Mouse (Mus musculus) kidney, postnatal 10 days (tissue): Measurements from ENCODE around the gene Psme2b.
"Not testable (repeated sequence)": the region's sequence is repeated elsewhere in the genome, so short reads cannot be mapped to it uniquely, and the experiment has no call there.

Experiments used
- DNase-seq: peaks from one replicate; pipeline ENCODE4 v3.0.0; 2021; ENCODE audit warnings: mixed read lengths

The Psme2b gene

GRCm38 (mm10) chr11:48946090-48946489 lies at the start of gene Psme2b:
TSS of gene Psme2b (minus strand) at chr11:48946190.
- not testable (repeated sequence) for DNase-seq

GRCm38 (mm10) chr11:48994018-48994417 lies 48.0 kb upstream of the Psme2b start, which contains the start of gene Tgtp1:
TSS of gene Tgtp1 (minus strand) at chr11:48994172.
- DNase-seq, result not testable (repeated sequence)

- not testable (repeated sequence) for DNase-seq
These were observed 47.3 kb upstream of the Psme2b start for GRCm38 (mm10) chr11:48993296-48993695.

DNA sequence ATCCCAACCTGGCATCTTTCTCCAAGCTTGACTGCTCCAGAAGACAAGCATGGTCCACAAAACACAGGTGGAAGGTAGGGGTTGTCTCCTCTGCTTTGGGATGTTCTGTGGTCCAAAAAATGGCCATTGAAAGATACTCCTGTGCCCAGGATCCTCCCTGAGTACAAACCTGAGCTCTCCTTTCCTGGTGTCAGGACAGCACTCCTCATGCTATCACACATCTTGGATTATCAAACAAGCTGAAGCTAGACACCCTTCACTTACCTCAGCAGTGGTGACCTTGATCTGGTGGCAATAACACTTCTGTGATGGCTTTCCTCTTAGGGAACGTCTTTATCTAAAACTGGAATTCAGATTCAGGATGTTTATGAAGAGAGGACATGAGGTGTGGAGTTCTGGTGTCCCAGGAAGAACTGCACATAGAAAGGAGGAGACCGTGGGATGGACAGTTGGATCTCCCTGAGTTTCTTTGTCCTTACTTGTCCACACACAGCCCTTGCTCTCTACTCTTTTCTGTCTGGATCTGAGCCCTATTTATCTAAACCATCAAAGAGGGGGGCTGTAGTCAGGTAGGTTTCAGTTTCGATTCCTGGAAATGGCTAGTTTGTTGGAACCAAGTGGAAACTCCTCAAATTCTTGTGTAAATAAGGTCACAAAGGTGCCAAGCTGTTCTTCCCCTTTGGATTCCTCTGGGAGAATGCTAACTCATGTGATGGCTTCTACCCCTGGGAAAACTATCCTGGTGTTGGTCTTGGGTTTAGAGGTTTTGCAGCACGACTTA lies 45.9 kb upstream of the Psme2b start, which contains the start of gene Gm12185:
Gene Gm12185, minus strand, starts transcription at position 487 of the 781 bp plus-strand sequence.
- not testable (repeated sequence) for DNase-seq

DNA sequence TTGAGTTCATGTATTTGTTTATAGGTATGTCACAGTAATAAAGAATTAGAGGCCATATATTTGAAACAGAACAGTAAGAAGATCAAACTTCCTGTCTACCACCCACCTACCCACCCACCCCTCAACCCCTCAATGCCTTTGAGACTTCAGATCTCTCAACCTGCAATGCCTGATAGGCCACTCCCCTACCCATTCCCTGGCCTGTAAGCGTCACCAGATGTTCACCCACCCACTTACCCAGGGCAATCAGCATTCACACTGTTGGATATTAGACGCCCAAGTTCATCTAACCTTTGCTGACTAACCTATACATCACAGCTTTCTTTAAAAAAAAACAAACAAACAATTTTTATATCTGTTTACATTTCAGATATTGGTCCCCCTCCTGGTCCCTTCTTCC lies 44.0 kb upstream of the Psme2b start:
- DNase-seq, result not testable (repeated sequence)

DNA sequence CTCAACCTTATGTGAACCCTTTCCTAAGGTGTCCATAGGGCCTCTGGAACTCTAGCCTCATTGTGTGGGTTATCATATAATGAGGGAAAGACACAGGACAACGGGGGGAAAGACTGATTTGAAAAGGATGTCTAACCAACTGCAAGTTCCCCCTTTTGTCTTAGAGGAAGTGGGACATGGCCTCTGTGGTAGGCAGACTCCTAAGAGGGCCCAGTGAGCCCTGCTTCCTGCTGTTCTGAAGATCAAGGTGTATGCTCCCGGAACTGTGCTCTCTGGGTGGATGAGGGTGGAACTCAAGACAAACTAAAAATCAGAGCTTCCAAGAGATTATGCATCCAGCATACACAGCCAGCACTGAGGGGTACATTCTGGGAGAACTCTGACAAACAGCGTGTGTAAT lies 42.2 kb upstream of the Psme2b start:
- not testable (repeated sequence) for DNase-seq

GRCm38 (mm10) chr11:48982848-48983247 lies 36.9 kb upstream of the Psme2b start:
- not testable (repeated sequence) for DNase-seq

DNA sequence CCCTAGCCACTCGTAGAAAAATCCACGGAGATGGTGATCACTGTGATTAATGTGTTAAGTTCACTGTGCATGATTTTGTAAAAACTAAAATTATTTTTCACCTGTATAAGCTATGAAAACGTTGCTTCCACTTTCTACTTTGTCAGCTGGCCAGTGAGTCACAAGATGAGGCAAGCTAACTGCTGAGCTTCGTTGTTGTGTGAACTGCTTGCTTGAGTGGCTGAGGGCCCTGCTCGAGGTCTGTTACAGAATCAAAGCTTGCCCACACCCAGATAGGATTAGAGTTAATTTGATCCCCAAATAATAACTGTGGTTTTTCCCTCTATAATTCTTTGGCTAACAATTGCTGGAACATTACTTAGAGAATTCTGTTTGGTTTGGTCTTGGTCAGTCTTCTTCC lies 34.1 kb upstream of the Psme2b start:
- DNase-seq, result not testable (repeated sequence)

- DNase-seq, result not testable (repeated sequence)
These were observed 33.3 kb upstream of the Psme2b start, which contains the start of gene 9930111J21Rik1 for GRCm38 (mm10) chr11:48979251-48979650. TSS of gene 9930111J21Rik1 (minus strand) at chr11:48979398.

DNA sequence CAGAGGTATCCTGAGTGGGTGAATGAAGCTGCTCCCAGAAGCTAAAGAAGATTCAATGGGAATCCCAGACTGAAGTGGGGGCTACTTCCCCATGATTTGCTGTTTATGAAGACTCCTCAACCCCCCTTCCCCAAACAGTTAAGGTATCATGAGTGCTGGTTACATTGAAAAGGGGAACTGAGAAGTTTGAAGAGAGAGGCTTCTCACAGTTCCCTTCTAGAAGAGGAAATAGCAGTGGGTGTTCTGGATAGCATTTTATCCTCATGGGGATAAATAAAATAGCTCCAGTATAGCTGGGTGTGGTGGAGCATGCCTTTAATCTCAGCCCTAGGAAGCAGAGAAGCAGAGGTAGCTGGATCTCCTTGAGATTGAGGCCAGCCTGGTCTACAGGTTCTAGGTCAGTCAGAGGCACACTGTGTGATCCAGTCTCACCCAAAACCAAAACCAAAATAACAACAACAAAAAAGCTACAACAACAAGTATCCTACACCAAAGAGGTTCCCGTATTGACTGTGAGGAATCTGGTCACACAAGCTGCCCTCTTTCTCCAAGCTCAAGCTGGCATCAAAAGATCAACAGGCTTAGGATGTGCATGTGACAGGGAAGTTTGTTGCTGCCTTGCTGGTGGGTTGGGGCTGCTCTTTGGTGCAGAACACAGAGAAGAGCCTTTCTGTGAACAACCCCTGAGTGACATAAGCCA lies 32.4 kb upstream of the Psme2b start, which contains the start of gene Olfr56:
Gene Olfr56, plus strand, starts transcription at position 650 of the 700 bp plus-strand sequence.
- DNase-seq, result not testable (repeated sequence)

DNA sequence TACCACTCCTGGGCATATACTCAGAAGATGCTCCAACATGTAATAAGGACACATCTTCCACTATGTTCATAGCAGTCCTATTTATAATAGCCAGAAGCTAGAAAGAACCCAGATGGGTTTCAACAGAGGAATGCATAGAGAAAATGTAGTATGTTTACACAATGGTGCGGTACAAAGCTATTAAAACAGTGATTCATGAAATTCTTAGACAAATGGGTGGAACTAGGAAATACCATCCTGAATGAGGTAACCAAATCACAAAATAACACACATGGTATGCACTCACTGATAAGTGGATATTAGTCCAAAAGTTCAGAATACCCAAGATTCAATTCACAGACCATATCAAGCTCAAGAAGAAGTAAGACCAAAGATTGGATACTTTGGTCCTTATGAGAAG lies 28.7 kb upstream of the Psme2b start:
- not testable (repeated sequence) for DNase-seq

- not testable (repeated sequence) for DNase-seq
These were observed 6.7 kb downstream of the Psme2b start for GRCm38 (mm10) chr11:48939286-48939685.

DNA sequence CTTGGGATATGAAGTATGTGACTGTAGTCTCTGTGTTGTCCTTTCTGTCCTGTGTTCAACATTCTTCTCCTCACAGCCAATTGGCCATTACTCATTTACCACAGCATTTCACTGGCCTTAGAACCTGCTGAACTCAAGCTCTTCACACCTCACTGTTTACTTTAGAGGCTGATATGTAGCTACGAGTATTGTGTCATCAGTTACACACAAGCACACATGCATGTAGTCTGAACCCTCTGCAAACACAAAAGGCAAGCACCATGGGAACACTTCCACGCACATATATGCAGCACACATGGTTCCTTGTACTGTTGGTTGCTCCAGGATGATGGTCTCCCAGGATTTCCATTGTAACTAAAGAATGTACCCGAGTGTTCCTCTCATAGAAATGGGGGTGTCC lies 10.7 kb downstream of the Psme2b start:
- not testable (repeated sequence) for DNase-seq

- not testable (repeated sequence) for DNase-seq
These were observed 12.1 kb downstream of the Psme2b start for GRCm38 (mm10) chr11:48933923-48934322.

DNA sequence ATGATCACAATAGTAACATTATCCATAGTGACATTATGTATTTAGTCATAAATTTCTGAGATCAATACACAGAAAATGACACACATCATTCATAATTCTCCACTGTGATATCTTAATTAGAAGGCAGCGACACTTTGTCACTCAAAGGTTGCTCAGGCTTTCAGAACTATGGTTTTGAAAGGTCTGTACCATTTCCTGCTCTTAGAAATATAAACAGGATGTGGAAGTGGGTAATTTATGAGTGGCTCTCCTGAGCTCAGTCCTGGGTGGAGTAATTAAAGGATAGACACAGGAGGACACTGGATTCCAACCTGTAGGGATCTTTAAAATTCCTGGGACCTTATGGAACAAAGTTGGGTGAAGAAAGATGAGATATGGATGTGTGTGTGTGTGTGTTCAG lies 12.6 kb downstream of the Psme2b start:
- DNase-seq, result not testable (repeated sequence)

GRCm38 (mm10) chr11:48928068-48928467 lies 17.9 kb downstream of the Psme2b start:
- not testable (repeated sequence) for DNase-seq

GRCm38 (mm10) chr11:48926437-48926836 lies 19.6 kb downstream of the Psme2b start:
- not testable (repeated sequence) for DNase-seq

DNA sequence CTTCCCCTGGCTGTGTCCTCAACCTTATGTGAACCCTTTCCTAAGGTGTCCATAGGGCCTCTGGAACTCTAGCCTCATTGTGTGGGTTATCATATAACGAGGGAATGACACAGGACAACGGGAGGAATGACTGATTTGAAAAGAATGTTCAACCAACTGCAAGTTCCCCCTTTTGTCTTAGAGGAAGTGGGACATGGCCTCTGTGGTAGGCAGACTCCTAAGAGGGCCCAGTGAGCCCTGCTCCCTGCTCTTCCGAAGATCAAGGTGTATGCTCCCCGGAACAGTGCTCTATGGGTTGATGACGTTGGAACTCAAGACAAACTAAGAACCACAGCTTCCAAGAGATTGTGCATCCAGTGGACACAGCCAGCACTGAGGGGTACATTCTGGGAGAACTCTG lies 22.2 kb downstream of the Psme2b start:
- DNase-seq, result not testable (repeated sequence)

- no peak for DNase-seq
These were observed 27.6 kb downstream of the Psme2b start for GRCm38 (mm10) chr11:48918380-48918779.

DNA sequence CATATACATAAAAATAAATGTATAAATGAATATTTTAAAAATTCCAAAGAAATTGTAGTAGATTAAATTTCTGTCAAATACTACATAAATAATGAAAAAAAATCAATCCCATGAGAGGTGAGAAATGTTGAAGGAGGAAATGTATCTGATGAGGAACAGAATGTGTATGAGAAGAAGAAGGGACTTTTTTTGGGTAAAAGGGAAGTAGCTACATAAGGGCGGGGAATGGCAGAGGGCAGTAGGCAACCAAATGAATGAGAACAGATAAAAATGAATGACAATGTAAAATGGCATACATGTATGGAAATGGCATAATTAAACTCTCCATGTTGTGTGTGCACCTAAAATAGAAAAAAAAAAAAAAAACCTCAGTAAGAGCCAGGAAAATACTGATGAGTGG lies 32.4 kb downstream of the Psme2b start:
- DNase-seq, result no peak

DNA sequence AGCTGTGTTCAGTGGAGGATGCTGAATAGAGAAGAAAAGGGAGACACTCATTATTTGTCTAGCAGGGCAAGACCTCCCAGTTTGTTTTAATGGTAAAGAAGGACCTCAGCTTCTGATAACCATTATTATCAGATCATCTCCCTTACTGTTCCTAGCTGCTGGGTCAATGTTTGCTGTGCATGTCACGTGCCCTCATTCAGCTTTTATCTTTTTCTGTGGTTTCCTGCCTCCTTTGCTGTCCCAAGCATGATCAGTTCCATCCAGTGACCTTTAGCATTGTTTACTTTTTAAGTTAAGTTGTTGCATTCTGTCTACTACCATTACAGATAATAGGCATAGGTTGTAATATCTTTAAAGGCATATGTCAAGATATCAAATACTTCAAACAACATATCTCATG lies 37.5 kb downstream of the Psme2b start:
- DNase-seq, result no peak

DNA sequence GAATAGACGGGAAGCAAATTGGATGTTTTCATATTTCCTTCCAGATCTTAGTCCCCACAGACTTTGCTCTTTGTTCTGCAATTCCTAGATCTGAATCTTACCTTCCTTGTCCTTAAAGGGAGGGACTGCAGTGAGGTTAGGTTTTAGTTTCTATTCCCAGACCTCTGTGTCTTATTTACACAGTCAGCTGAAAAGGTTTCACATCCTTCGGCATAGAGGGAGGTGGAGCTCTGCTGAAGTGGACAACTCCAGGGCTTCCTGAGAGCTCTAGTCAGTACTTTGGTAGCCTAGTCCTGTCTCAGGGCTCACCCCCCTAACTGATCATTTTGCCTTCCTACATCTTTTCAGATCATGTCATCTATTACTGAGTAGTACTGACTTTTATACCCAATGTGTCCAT lies 44.0 kb downstream of the Psme2b start, which contains the start of gene Gm5431:
Gene Gm5431, minus strand, starts transcription at position 194 of the 400 bp plus-strand sequence.
- no peak for DNase-seq

DNA sequence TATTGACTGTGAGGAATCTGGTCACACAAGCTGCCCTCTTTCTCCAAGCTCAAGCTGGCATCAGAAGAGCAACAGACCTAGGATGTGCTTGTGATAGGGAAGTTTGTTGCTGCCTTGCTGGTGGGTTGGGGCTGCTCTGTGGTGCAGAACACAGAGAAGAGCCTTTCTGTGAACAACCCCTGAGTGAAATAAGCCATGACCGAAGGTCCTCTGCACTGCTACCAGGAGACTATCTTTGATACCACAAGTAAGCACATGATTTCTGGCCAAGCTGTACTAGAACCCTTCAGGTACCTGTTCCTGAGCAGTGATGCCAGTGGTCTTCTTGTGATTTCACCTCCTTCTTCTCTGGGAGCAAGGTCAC lies 44.4 kb downstream of the Psme2b start:
- not testable (repeated sequence) for DNase-seq
